Mouse (Mus musculus): ENCODE measurements around the gene Ftl1.

- TF ChIP-seq FLI1 (IDR thresholded peaks at IDR 0.05; ENCODE audit: low read length), result no peak
- TF ChIP-seq GATA1 (IDR thresholded peaks at IDR 0.05; ENCODE audit: borderline replicate concordance, low read length), result no peak
Observed at GRCm38 (mm10) chr7:45421194-45421593, 38.5 kb downstream of the Ftl1 start.
